Mouse (Mus musculus): Measurements from ENCODE around the gene Glis2. TPM values are rescaled to one million over a fixed set of nuclear protein-coding genes. Genes with fewer than 3 reads are reported as not detected.

The Glis2 gene
- polyA plus RNA-seq, 1 experiment from 2014 or later, result 12.1 TPM

GRCm38 (mm10) chr16:4670317-4670716 lies 75.8 kb downstream of the Glis2 start:
- H3K27ac ChIP-seq (ENCODE audit: low read length), result no peak overlapping the region
- H3K4me2 ChIP-seq (ENCODE audit: low read length), result no peak overlapping the region
- no peak overlapping the region for H3K9ac ChIP-seq (replicated peaks; ENCODE audit: low read depth, low read length)
- H3K4me3 ChIP-seq (replicated peaks; ENCODE audit: low read length), result no peak overlapping the region
- H3K36me3 ChIP-seq (ENCODE audit: control insufficient read depth, insufficient read depth), result 0 out of 2 replicates have a peak, but pooled peaks cover 3% of the 10 kb centered on the region
- 80% methylated on average over 5 of the region's 5 CpGs for WGBS
- no peak for ATAC-seq
- no peaks in the 10 kb centered on the region for H3K27me3 ChIP-seq (replicated peaks; ENCODE audit: control insufficient read depth, insufficient read depth, low read length)
- H3K4me1 ChIP-seq (replicated peaks; ENCODE audit: control insufficient read depth, insufficient read depth, low read length), result no peaks in the 10 kb centered on the region
- no peaks in the 10 kb centered on the region for H3K9me3 ChIP-seq (ENCODE audit: control insufficient read depth, low read length)

- H3K4me2 ChIP-seq (ENCODE audit: low read length), result no peak overlapping the region
- no peaks in the 10 kb centered on the region for H3K27me3 ChIP-seq (replicated peaks; ENCODE audit: control insufficient read depth, insufficient read depth, low read length)
- 92% methylated on average over 4 of the region's 4 CpGs for WGBS
- ATAC-seq, result no peak
- no peak overlapping the region for H3K4me3 ChIP-seq (replicated peaks; ENCODE audit: low read length)
- peaks cover 5% of the 10 kb centered on the region; the same call in 1 of the 2 replicates for H3K36me3 ChIP-seq (ENCODE audit: control insufficient read depth, insufficient read depth)
- no peaks in the 10 kb centered on the region for H3K9me3 ChIP-seq (ENCODE audit: control insufficient read depth, low read length)
- H3K4me1 ChIP-seq (replicated peaks; ENCODE audit: control insufficient read depth, insufficient read depth, low read length), result peaks cover 7% of the 10 kb centered on the region; the same call in 1 of the 2 replicates
- no peak overlapping the region for H3K27ac ChIP-seq (ENCODE audit: low read length)
- no peak overlapping the region for H3K9ac ChIP-seq (replicated peaks; ENCODE audit: low read depth, low read length)
These were observed 79.6 kb downstream of the Glis2 start for GRCm38 (mm10) chr16:4674091-4674490.

Other genes starting within 250 kb of the Glis2 start
- gene Adcy9, start 174.2 kb upstream of the Glis2 start, polyA plus RNA-seq (2015; fragmentation: Nextera tagmentation; extraction: Ambion mirVana), result 2.5 and 2.8 TPM in 2 replicates
- gene Srl, start 52.9 kb upstream of the Glis2 start, polyA plus RNA-seq (2015; fragmentation: Nextera tagmentation; extraction: Ambion mirVana), result 45.2 and 48.8 TPM in 2 replicates
- gene Tfap4, start 34.9 kb upstream of the Glis2 start, polyA plus RNA-seq (2015; fragmentation: Nextera tagmentation; extraction: Ambion mirVana), result 13.2 and 14.9 TPM in 2 replicates
- 132 and 157 TPM in 2 replicates for gene Pam16, start 30.3 kb downstream of the Glis2 start, polyA plus RNA-seq (2015; fragmentation: Nextera tagmentation; extraction: Ambion mirVana)
- gene Vasn, start 45.2 kb downstream of the Glis2 start, polyA plus RNA-seq (2015; fragmentation: Nextera tagmentation; extraction: Ambion mirVana), result 3.2 and 4.3 TPM in 2 replicates
- gene Dnaja3, start 45.3 kb downstream of the Glis2 start, polyA plus RNA-seq (2015; fragmentation: Nextera tagmentation; extraction: Ambion mirVana), result 60.3 and 61.9 TPM in 2 replicates
- gene Coro7, start 85.1 kb downstream of the Glis2 start, polyA plus RNA-seq (2015; fragmentation: Nextera tagmentation; extraction: Ambion mirVana), result 25.4 and 32.6 TPM in 2 replicates
- gene Nmral1, start 124.6 kb downstream of the Glis2 start, polyA plus RNA-seq (2015; fragmentation: Nextera tagmentation; extraction: Ambion mirVana), result 88.8 and 94.4 TPM in 2 replicates
- 83.1 and 99.5 TPM in 2 replicates for gene Hmox2, start 131.6 kb downstream of the Glis2 start, polyA plus RNA-seq (2015; fragmentation: Nextera tagmentation; extraction: Ambion mirVana)
- 107 and 119 TPM in 2 replicates for gene Cdip1, start 195.6 kb downstream of the Glis2 start, polyA plus RNA-seq (2015; fragmentation: Nextera tagmentation; extraction: Ambion mirVana)
- gene 4930562C15Rik, start 240.7 kb downstream of the Glis2 start, polyA plus RNA-seq (2015; fragmentation: Nextera tagmentation; extraction: Ambion mirVana), result 0.15 and 0.80 TPM in 2 replicates